Comparison of ENCODE assay signal across 17 mouse cellular contexts in the genomic region with DNA sequence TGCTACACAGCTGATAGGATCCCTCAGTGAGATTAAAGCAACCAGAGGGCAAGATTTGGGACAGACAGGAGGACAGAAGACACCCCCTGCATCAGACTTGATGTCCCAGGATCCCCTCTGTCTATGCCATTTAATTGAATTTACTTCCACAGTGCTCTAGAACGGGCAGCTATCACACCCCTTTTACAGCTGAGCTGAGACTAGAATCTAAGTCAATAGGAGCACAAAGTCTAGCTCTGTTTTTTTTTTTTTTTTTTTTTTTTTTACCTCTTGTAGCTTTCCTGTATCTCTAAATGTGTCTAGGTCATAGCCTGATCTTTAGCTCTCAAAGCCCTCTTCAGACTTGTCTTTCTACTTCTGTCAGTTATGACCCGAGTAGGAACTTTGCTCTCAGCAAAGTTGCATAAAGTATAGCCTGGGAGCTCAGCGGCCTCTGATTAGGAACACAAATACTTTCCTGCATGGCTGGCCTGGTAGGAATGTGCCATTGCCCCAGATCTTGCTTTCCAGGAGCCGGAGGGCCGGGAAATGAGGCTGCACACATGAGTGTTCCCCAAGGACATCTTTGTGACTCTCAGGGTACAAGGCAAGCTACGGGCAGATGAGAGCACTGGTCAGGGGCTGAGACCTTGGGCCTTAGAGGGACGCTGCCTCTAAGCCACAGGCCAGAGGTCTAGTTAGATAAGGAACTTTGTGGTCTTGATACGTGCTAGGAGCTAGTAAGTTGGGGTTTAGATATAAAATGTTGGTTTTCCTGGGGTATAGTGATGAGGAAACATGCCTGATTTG. TPM values are rescaled to one million over a fixed set of nuclear protein-coding genes. Genes with fewer than 3 reads are reported as not detected.
DNase-seq lines count a peak whose midpoint lies in the region; ATAC-seq and TF ChIP-seq lines count a peak whose summit lies in the region.
"Had no signal": no experiment of that assay in that cellular context is flagged by ENCODE, and none has a peak within 500 bp of the region (broad histone marks: within the 10 kb centered on the region; RNA-seq: fewer than 3 reads in every experiment).

No protein-coding gene starts in this region.

- DNase-seq in kidney, adult 2 months: peak; percentile 35
- DNase-seq in Muller cell, postnatal 12 days (ENCODE audit: inconsistent ontology term): peak; percentile 54
- DNase-seq in adrenal gland, postnatal 36 days: peak; percentile 67 to 69
- peak; percentile 28 for DNase-seq in kidney, postnatal 14 days
- DNase-seq in left cerebral cortex, adult 11 months (ENCODE audit: low spot score): no peak
- DNase-seq in forebrain, embryonic 11.5 days (ENCODE audit: low spot score): no peak
- no peak for DNase-seq in layer of hippocampus, adult 9-11 months
- DNase-seq: cerebellum, adult 8-10 months; gastrocnemius, adult 2 months had no signal

- WGBS in kidney, adult 2 months: 61% methylated on average over 8 of the region's 8 CpGs
- 75% methylated on average over 8 of the region's 8 CpGs for WGBS in kidney, embryonic 14.5 days
- WGBS in forebrain, embryonic 11.5 days: 84% methylated on average over 8 of the region's 8 CpGs

- no peak for TF ChIP-seq CTCF in kidney, adult 2 months (conservative IDR thresholded peaks at IDR 0.05; ENCODE audit: insufficient read depth, insufficient read length, low read depth, low read length)

- no peaks in the 10 kb centered on the region for H3K36me3 ChIP-seq in kidney, adult 2 months (ENCODE audit: control insufficient read depth, insufficient read depth, low read length)
- no peaks in the 10 kb centered on the region for H3K36me3 ChIP-seq in kidney, embryonic 14.5 days (ENCODE audit: control insufficient read depth, insufficient read depth, low read length)
- H3K36me3 ChIP-seq in forebrain, embryonic 11.5 days (ENCODE audit: control insufficient read depth, insufficient read depth, low read length): no peaks in the 10 kb centered on the region
- H3K36me3 ChIP-seq: forebrain, embryonic 12.5 days; heart, embryonic 10.5 days; hindbrain, embryonic 10.5 days; lung, embryonic 15.5 days; neural tube, embryonic 15.5 days; stomach, embryonic 15.5 days had no signal

- TF ChIP-seq POLR2A in kidney, adult 2 months (IDR thresholded peaks at IDR 0.05; ENCODE audit: low read depth, low read length): no peak

- no peak overlapping the region for H3K4me3 ChIP-seq in kidney, adult 2 months (ENCODE audit: insufficient read depth, low read depth, low read length)
- H3K4me3 ChIP-seq in kidney, embryonic 14.5 days (ENCODE audit: low read length): no peak overlapping the region
- no peak overlapping the region for H3K4me3 ChIP-seq in forebrain, embryonic 11.5 days (ENCODE audit: low read depth, low read length)
- H3K4me3 ChIP-seq: forebrain, embryonic 12.5 days; gastrocnemius, adult 2 months; heart, embryonic 10.5 days; hindbrain, embryonic 10.5 days; lung, embryonic 15.5 days; neural tube, embryonic 15.5 days; stomach, embryonic 15.5 days had no signal

- no peak overlapping the region for H3K4me2 ChIP-seq in kidney, embryonic 14.5 days (replicated peaks; ENCODE audit: low read depth, low read length)
- H3K4me2 ChIP-seq in forebrain, embryonic 11.5 days (ENCODE audit: low read depth, low read length, severe bottlenecking): no peak overlapping the region
- H3K4me2 ChIP-seq: forebrain, embryonic 12.5 days; lung, embryonic 15.5 days; neural tube, embryonic 15.5 days; stomach, embryonic 15.5 days had no signal

- no peaks in the 10 kb centered on the region for H3K9me3 ChIP-seq in kidney, embryonic 14.5 days (ENCODE audit: control insufficient read depth, low read length)
- no peaks in the 10 kb centered on the region for H3K9me3 ChIP-seq in forebrain, embryonic 11.5 days (ENCODE audit: control insufficient read depth, low read length)
- H3K9me3 ChIP-seq: forebrain, embryonic 12.5 days; heart, embryonic 10.5 days; hindbrain, embryonic 10.5 days; lung, embryonic 15.5 days; neural tube, embryonic 15.5 days; stomach, embryonic 15.5 days had no signal

- H3K9ac ChIP-seq in kidney, embryonic 14.5 days (ENCODE audit: low read depth, low read length): no peak overlapping the region
- no peak overlapping the region for H3K9ac ChIP-seq in forebrain, embryonic 11.5 days (ENCODE audit: low read length)
- H3K9ac ChIP-seq: forebrain, embryonic 12.5 days; lung, embryonic 15.5 days; neural tube, embryonic 15.5 days; stomach, embryonic 15.5 days had no signal

- H3K4me1 ChIP-seq in kidney, adult 2 months (ENCODE audit: control insufficient read depth, insufficient read depth, low read length): no peaks in the 10 kb centered on the region
- H3K4me1 ChIP-seq in kidney, embryonic 14.5 days (ENCODE audit: control insufficient read depth, insufficient read depth, low read length): no peaks in the 10 kb centered on the region
- H3K4me1 ChIP-seq in forebrain, embryonic 11.5 days (replicated peaks; ENCODE audit: control insufficient read depth, insufficient read depth, low read length): no peaks in the 10 kb centered on the region
- H3K4me1 ChIP-seq: forebrain, embryonic 12.5 days; lung, embryonic 15.5 days; neural tube, embryonic 15.5 days; stomach, embryonic 15.5 days had no signal

- H3K27me3 ChIP-seq in kidney, adult 2 months (replicated peaks; ENCODE audit: control insufficient read depth, insufficient read depth, low read length): no peaks in the 10 kb centered on the region
- H3K27me3 ChIP-seq in kidney, embryonic 14.5 days (ENCODE audit: control insufficient read depth, insufficient read depth, low read length): no peaks in the 10 kb centered on the region
- no peaks in the 10 kb centered on the region for H3K27me3 ChIP-seq in forebrain, embryonic 11.5 days (ENCODE audit: control insufficient read depth, insufficient read depth, low read length)
- H3K27me3 ChIP-seq: forebrain, embryonic 12.5 days; lung, embryonic 15.5 days; neural tube, embryonic 15.5 days; stomach, embryonic 15.5 days had no signal

- H3K27ac ChIP-seq in kidney, adult 2 months (ENCODE audit: insufficient read depth, low read depth, low read length): no peak overlapping the region
- no peak overlapping the region for H3K27ac ChIP-seq in kidney, embryonic 14.5 days (ENCODE audit: low read depth, low read length)
- no peak overlapping the region for H3K27ac ChIP-seq in forebrain, embryonic 11.5 days (ENCODE audit: low read depth, low read length)
- H3K27ac ChIP-seq: forebrain, embryonic 12.5 days; gastrocnemius, adult 2 months; heart, embryonic 10.5 days; hindbrain, embryonic 10.5 days; lung, embryonic 15.5 days; neural tube, embryonic 15.5 days; stomach, embryonic 15.5 days had no signal

- no peak for ATAC-seq in kidney, embryonic 14.5 days (ENCODE audit: low FRiP score, low TSS enrichment)
- no peak for ATAC-seq in forebrain, embryonic 11.5 days (replicated peaks; ENCODE audit: low FRiP score)
- ATAC-seq: activated CD4-positive, CD25-positive, alpha-beta regulatory T cell, adult 4 months had no signal

RNA-seq across cellular contexts. Expression of a gene that starts 12.8 kb away (rescaled TPM):
- 0.14 and 0.23 TPM in 2 replicates for polyA plus RNA-seq in kidney, adult 2 months (2012; rRNA removed)
- 0.34 and 0.51 TPM in 2 replicates for polyA plus RNA-seq in kidney, embryonic 14.5 days (2014; fragmentation: Nextera tagmentation; extraction: Ambion mirVana)
- total RNA-seq in adrenal gland, postnatal 36 days (2021): under 1 TPM; 0.53 to 0.79 TPM
- polyA plus RNA-seq in forebrain, embryonic 11.5 days (2014; fragmentation: Nextera tagmentation; extraction: Ambion mirVana): 0.45 and 0.73 TPM in 2 replicates

RNA-seq across cellular contexts. Expression of a gene that starts 15.6 kb away (rescaled TPM):
- polyA plus RNA-seq in kidney, adult 2 months (2012; rRNA removed): 20.4 and 20.9 TPM in 2 replicates
- 82.6 and 98.3 TPM in 2 replicates for polyA plus RNA-seq in kidney, embryonic 14.5 days (2014; fragmentation: Nextera tagmentation; extraction: Ambion mirVana)
- total RNA-seq in adrenal gland, postnatal 36 days (2021): 10 to 100 TPM; 47.3 to 54.0 TPM
- polyA plus RNA-seq in forebrain, embryonic 11.5 days (2014; fragmentation: Nextera tagmentation; extraction: Ambion mirVana): 135 and 137 TPM in 2 replicates

RNA-seq across cellular contexts. Expression of a gene that starts 35.2 kb away (rescaled TPM):
- 26.8 and 27.4 TPM in 2 replicates for polyA plus RNA-seq in kidney, adult 2 months (2012; rRNA removed)
- polyA plus RNA-seq in kidney, embryonic 14.5 days (2014; fragmentation: Nextera tagmentation; extraction: Ambion mirVana): 0.39 and 0.79 TPM in 2 replicates
- 10 to 100 TPM; 16.4 to 45.3 TPM for total RNA-seq in adrenal gland, postnatal 36 days (2021)
- 0.15 and 0.25 TPM in 2 replicates for polyA plus RNA-seq in forebrain, embryonic 11.5 days (2014; fragmentation: Nextera tagmentation; extraction: Ambion mirVana)
- polyA plus RNA-seq: activated CD4-positive, CD25-positive, alpha-beta regulatory T cell, adult 4 months had no signal

RNA-seq across cellular contexts. Expression of a gene that starts 54.4 kb away (rescaled TPM):
- polyA plus RNA-seq in kidney, adult 2 months (2012; rRNA removed): 15.4 and 16.5 TPM in 2 replicates
- polyA plus RNA-seq in kidney, embryonic 14.5 days (2014; fragmentation: Nextera tagmentation; extraction: Ambion mirVana): 29.1 and 31.8 TPM in 2 replicates
- total RNA-seq in adrenal gland, postnatal 36 days (2021): 10 to 100 TPM; 46.1 to 47.8 TPM
- 30.2 and 31.3 TPM in 2 replicates for polyA plus RNA-seq in forebrain, embryonic 11.5 days (2014; fragmentation: Nextera tagmentation; extraction: Ambion mirVana)

Comparison
In these comparisons a context has a peak if more than half of its experiments do, and no peak if none do; other contexts are left out.
1. RNA of a gene that starts 35.2 kb away (polyA plus RNA-seq): 26.8 to 27.4 TPM in kidney, adult 2 months; 0.39 to 0.79 TPM in kidney, embryonic 14.5 days and 0.15 to 0.25 TPM in forebrain, embryonic 11.5 days; every median in the first group is over 10 times any median in the second.
2. DNase-seq: peak in kidney, adult 2 months (single experiment), Muller cell, postnatal 12 days (single experiment), adrenal gland, postnatal 36 days (2 of 2) and kidney, postnatal 14 days (single experiment); none in left cerebral cortex, adult 11 months (single experiment), forebrain, embryonic 11.5 days (single experiment) and layer of hippocampus, adult 9-11 months (single experiment).